Mouse (Mus musculus) Patski (cell line): Measurements from ENCODE around the gene Toe1. TPM values are rescaled to one million over a fixed set of nuclear protein-coding genes. Genes with fewer than 3 reads are reported as not detected.
"Not testable (repeated sequence)": the region's sequence is repeated elsewhere in the genome, so short reads cannot be mapped to it uniquely, and the experiment has no call there.

ENCODE experiments used
- ATAC-seq: fragments of 100-300 bp; one replicate; pipeline ENCODE4 v1.8.0; 2021
- CTCF ChIA-PET: fragments of 350-600 bp; sonication (Branson Sonifier 250); formaldehyde crosslinking; loops from one replicate; lab custom pipeline; 2022; ENCODE audit warnings: inconsistent platforms; lab: Charles Lee
- POLR2A ChIA-PET: fragments of 350-600 bp; sonication (Branson Sonifier 250); formaldehyde crosslinking; loops from one replicate; lab custom pipeline; 2022; ENCODE audit warnings: antibody characterized with exemption, inconsistent platforms; lab: Charles Lee
- DNase-seq: peaks from one replicate; pipeline ENCODE4 v3.0.0-alpha.2; 2011; ENCODE audit warnings: low read depth, low spot score
- H3K27me3 ChIP-seq: fragments of 371-371 bp; one replicate; pipeline ENCODE4 v1.5.1; 2021
- CTCF ChIP-seq: fragments of 100-300 bp; IDR thresholded peaks from one replicate; pipeline ENCODE4 v1.5.1; 2021
- in situ Hi-C: fragments of 300-500 bp; cut with MboI; formaldehyde crosslinking; loops from 3 replicates; pipeline ENCODE4 v1.11.1; 2018; ENCODE audit warnings: low pct_unique_long_range_greater_than_20kb, mixed read lengths
- polyA plus RNA-seq: library from polyadenylated mRNA; unstranded; gene quantifications from one replicate; pipeline ENCODE4 v1.2.3, GENCODE M21; 2021

Toe1 gene
- polyA plus RNA-seq, result 14.2 TPM

DNA sequence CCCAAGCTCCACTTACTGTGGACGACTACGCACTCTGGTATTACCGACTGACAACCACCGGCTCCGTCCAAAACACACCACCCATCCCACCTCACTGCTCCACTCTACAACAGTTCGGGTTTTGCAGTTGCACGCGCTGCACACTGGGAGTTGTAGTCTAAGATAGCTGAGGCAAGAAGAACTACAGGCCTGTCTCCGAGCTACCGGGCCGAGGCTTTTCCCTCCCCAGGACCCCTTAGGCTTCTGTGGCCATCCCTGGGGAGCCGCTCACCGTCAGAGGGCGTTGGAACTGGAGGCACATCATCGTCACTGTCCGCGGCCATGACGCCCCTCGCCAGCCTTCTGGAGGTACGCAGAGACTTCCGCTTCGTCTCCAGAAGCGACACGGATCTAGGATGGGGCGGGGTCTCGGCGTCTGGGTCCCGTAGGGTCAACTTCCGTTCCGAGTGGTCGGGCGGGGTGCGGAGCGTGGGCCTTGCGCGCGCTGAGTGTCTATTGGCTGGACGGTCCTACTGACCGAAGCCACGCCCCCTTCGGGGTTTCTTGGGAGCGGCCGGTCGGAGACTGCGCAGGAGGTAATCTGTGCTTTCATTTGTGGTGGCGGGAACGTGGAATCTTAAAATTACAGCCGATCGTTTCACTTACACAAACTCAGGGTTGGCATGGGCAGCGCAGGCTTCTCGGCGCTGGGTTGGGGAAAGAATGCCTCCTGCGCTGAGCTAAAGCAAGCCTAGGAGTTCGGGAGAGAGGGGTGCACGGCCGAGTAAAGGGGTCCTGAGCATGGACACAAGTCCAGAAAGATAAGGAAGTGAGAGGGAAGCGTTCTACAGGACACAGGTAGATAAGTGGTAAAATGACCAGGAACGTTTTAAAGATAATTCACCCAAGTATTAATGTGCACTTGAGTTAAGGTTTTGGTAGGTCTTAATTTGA lies at the start of gene Toe1, which contains the start of gene Mutyh:
Gene Toe1 (minus strand): TSS at position 444 of the 933 bp plus-strand sequence.
Gene Mutyh (plus strand): TSS at position 527 of the 933 bp plus-strand sequence.
- ATAC-seq (peak; percentile 95), DNase-seq (no peak)
- no peaks in the 10 kb centered on the region for H3K27me3 ChIP-seq
- CTCF ChIA-PET, result interaction anchor here (1.0 kb wide), 1 partner anchor 19 kb away, joined by 4 read pairs; no protein-coding TSS in a partner anchor
- in situ Hi-C loops, result no loop called here
- no peak for TF ChIP-seq CTCF
- POLR2A ChIA-PET, result no interaction called here

- CTCF ChIA-PET, result no interaction called here
- DNase-seq (no peak), ATAC-seq (no peak)
- H3K27me3 ChIP-seq, result peaks cover 20% of the 10 kb centered on the region
- POLR2A ChIA-PET, result no interaction called here
- TF ChIP-seq CTCF, result no peak
- in situ Hi-C loops, result no loop called here
These were observed 49.8 kb upstream of the Toe1 start for GRCm38 (mm10) chr4:116857203-116857602.

- in situ Hi-C loops, result no loop called here
- no peak for TF ChIP-seq CTCF
- ChIA-PET POLR2A (no interaction called here), CTCF (interaction anchor here (1.8 kb wide), 1 partner anchor 10 kb away, joined by 5 read pairs; no protein-coding TSS in a partner anchor)
- H3K27me3 ChIP-seq, result peaks cover 8% of the 10 kb centered on the region
- no peak for ATAC-seq
- DNase-seq, result no peak
These were observed 46.8 kb upstream of the Toe1 start for GRCm38 (mm10) chr4:116854286-116854685.

DNA sequence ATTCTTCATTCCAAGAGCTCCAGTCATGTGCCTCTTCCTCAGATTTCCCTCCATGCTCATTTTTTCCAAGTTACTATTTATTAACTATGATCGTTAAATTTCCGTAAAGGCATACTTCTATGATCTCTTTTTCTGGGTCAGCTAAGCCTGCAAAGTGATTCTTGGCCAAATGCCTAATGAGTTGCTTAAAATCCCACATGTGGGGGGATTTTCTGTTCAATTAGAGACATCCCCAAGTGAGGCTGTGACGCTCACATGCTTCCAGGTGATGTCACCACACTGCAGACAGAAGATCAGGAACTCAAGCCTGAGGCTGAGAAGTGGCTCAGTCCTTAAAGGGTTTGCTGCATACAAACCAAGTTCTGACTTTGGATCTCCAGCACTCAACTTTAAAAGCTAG lies 42.5 kb upstream of the Toe1 start:
- DNase-seq (no peak), ATAC-seq (no peak)
- H3K27me3 ChIP-seq, result peaks cover 10% of the 10 kb centered on the region
- ChIA-PET POLR2A (no interaction called here), CTCF (interaction anchor here (1.3 kb wide), 1 partner anchor 14 kb away, joined by 4 read pairs; no protein-coding TSS in a partner anchor)
- no peak for TF ChIP-seq CTCF
- in situ Hi-C loops, result no loop called here

DNA sequence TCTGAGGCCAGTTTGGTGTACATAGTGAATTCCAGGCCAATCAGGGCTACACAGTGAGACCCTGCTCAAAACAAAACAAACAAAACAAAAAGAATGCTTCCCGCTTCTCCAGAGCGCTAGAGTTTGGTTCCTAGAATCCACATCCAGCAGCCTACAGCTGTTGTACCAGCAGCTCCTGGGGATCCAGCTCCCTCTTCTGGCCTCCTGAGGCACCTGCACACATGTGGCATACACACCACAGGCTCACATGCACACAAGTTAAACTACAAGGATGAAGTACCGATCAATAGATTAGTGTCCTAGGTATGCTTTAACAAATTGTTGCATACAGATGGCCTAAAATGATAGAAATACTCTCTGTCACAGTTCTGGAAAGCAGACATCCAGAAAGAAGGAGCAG lies 36.9 kb upstream of the Toe1 start:
- in situ Hi-C loops, result no loop called here
- H3K27me3 ChIP-seq, result peaks cover 5% of the 10 kb centered on the region
- no peak for DNase-seq
- TF ChIP-seq CTCF, result no peak
- POLR2A ChIA-PET, result no interaction called here
- ATAC-seq, result no peak
- CTCF ChIA-PET, result interaction anchor here (2.3 kb wide), 1 partner anchor 10 kb away, joined by 5 read pairs; no protein-coding TSS in a partner anchor

DNA sequence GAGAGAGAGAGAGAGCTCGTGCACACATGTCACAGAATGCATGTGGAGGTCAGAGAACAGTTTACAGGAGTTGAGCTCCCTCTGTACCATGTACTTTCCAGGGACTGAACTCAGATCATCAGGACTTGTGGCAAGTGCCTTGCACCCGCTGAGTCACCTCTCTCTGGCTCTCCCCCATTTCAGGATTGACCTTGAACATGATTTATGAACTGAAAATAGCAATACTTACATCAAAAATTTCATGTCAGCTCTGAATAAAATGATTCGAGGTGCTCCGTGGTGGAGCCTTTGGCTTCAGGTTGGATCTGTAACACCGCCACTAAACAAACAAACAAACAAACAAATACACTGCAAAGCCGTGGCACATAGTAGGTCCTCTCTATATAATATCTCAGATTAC lies 33.4 kb upstream of the Toe1 start:
- ChIA-PET CTCF (no interaction called here), POLR2A (no interaction called here)

DNA sequence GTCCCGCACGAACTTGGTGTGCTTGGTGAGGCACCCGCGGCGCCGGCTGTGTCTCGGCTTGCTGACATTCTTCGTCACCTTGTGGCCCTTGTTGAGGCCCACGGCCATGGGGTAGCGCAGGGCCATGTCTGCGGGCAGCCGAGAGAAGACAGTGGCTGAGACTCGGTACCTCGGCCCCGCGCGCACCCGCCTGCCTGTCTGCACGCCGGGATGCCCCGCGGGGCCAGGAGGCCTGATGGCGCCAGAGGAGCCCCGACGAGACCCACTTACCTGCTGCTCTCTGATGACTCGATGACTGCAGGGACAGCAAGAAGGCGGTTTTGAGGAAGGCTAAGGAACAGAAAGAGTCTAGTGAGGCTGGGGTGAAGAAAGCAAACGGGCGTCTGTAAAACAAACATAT lies 32.7 kb upstream of the Toe1 start:
- POLR2A ChIA-PET, H3K27me3 ChIP-seq, CTCF ChIA-PET, in situ Hi-C loops, ATAC-seq, DNase-seq: not testable (repeated sequence)

More for the DNA sequence above, 33.4 kb upstream of the Toe1 start:
- no peak for ATAC-seq
- in situ Hi-C loops, result no loop called here
- TF ChIP-seq CTCF, result no peak
- H3K27me3 ChIP-seq, result peaks cover 2% of the 10 kb centered on the region
- no peak for DNase-seq

DNA sequence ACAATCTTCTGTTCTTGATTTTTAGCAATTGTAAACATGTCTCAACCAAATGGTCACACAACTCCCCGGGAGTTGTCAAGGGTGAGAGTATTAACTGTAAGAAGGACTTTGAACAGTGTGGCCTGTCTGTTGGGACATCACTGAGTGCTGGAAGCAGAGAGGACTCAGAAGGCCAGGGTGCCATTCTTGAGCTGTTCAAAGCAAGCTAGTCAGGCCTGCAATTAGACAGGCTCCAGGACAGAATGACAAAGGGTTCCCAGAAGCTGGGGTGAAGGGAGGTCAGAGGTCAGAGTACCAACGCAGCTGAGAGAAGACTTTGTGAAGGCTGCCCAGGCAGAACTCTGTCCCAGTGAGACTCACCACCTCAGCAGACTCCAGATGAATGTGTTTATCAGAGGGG lies 31.6 kb upstream of the Toe1 start:
- no peak for TF ChIP-seq CTCF
- DNase-seq (no peak), ATAC-seq (no peak)
- POLR2A ChIA-PET, result no interaction called here
- in situ Hi-C loops, result no loop called here
- H3K27me3 ChIP-seq, result no peaks in the 10 kb centered on the region
- CTCF ChIA-PET, result interaction anchor here (0.9 kb wide), 1 partner anchor 26 kb away, joined by 3 read pairs; no protein-coding TSS in a partner anchor

DNA sequence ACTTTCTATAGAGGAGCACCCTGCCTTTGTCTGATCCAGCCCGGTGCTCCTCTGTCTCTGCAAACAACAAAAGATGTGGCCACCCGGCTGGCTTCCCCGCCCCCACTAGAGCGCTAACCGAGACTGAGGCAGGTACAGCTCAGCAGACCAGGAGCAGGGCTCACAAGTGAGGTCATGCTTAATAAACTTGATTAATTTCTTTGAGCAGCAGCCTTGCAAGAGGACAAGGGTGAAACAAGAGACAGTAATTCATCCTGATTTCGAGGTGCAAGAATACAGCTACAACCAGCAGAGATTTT lies 22.6 kb upstream of the Toe1 start:
- no peak for DNase-seq
- ChIA-PET CTCF (interaction anchor here (0.9 kb wide), 1 partner anchor 516 kb away, joined by 3 read pairs; no protein-coding TSS in a partner anchor), POLR2A (no interaction called here)
- no peak for TF ChIP-seq CTCF
- no peaks in the 10 kb centered on the region for H3K27me3 ChIP-seq
- no peak for ATAC-seq
- in situ Hi-C loops, result no loop called here

- ATAC-seq (no peak), DNase-seq (no peak)
- no peaks in the 10 kb centered on the region for H3K27me3 ChIP-seq
- in situ Hi-C loops, result no loop called here
- TF ChIP-seq CTCF, result no peak
- POLR2A ChIA-PET, result interaction anchor here (0.5 kb wide), 1 partner anchor 171 kb away, joined by 3 read pairs; no protein-coding TSS in a partner anchor
- CTCF ChIA-PET, result interaction anchor here (0.9 kb wide), 1 partner anchor 516 kb away, joined by 3 read pairs; no protein-coding TSS in a partner anchor
These were observed 22.1 kb upstream of the Toe1 start for GRCm38 (mm10) chr4:116829364-116830069.
